Mouse (Mus musculus) 416B (cell line): ENCODE data around the gene Prl4a1.
"Not testable (repeated sequence)": the region's sequence is repeated elsewhere in the genome, so short reads cannot be mapped to it uniquely, and the experiment has no call there.

Experiments
- DNase-seq: peaks from one replicate; pipeline ENCODE4 v3.0.0; 2011; ENCODE audit warnings: low read depth

Prl4a1 gene

GRCm38 (mm10) chr13:28015912-28016311 is at the start of gene Prl4a1:
Gene Prl4a1, plus strand, starts transcription at chr13:28016212.
- no peak for DNase-seq

GRCm38 (mm10) chr13:27972931-27973330 is 43.1 kb upstream of the Prl4a1 start:
- no peak for DNase-seq

- not testable (repeated sequence) for DNase-seq
These were observed 41.7 kb upstream of the Prl4a1 start for GRCm38 (mm10) chr13:27974281-27974680.

- no peak for DNase-seq
These were observed 38.4 kb upstream of the Prl4a1 start for GRCm38 (mm10) chr13:27977646-27978045.

- DNase-seq: not testable (repeated sequence)
These were observed 19.5 kb upstream of the Prl4a1 start for GRCm38 (mm10) chr13:27996557-27996956.

GRCm38 (mm10) chr13:28029330-28029729 is 13.3 kb downstream of the Prl4a1 start:
- DNase-seq: no peak

GRCm38 (mm10) chr13:28069315-28069714 is 53.3 kb downstream of the Prl4a1 start:
- no peak for DNase-seq
